Mouse (Mus musculus): Measurements from ENCODE around the gene Mgst2. TPM values are rescaled to one million over a fixed set of nuclear protein-coding genes. Genes with fewer than 3 reads are reported as not detected.

Gene Mgst2
- polyA plus RNA-seq, 2 experiments, result 2.8 to 19.0 TPM

GRCm38 (mm10) chr3:51708375-51708745 lies 48.2 kb downstream of the Mgst2 start:
- Histone ChIP-seq H3K27me3 (ENCODE audit: control insufficient read depth, insufficient read depth, low read length) (no peaks in the 10 kb centered on the region; the same call in 1 of the 2 replicates), H3K9me3 (ENCODE audit: control insufficient read depth, low read length) (no peaks in the 10 kb centered on the region), H3K4me2 (ENCODE audit: low read depth) (no peak overlapping the region; the same call in 1 of the 2 replicates), H3K4me1 (replicated peaks; ENCODE audit: control insufficient read depth in 2 of 2, insufficient read depth in 2 of 2, low read length in 1 of 2) (peaks cover 14 to 32% of the 10 kb centered on the region in 2 experiments), H3K9ac (replicated peaks) (no peak overlapping the region), H3K4me3 (ENCODE audit: insufficient read depth in 1 of 2, low read depth in 2 of 2, low read length in 2 of 2) (no peak overlapping the region), H3K27ac (no peak overlapping the region), H3K36me3 (replicated peaks; ENCODE audit: control insufficient read depth, insufficient read depth, low read depth) (no peaks in the 10 kb centered on the region)
- 74% methylated on average over 1 of the region's 1 CpGs for WGBS (ENCODE audit: insufficient replicate concordance)
- no peak for TF ChIP-seq CTCF (IDR thresholded peaks at IDR 0.05; ENCODE audit: low read depth)
- DNase-seq (ENCODE audit: low read depth in 3 of 3, low spot score in 3 of 3), result no peak
- ATAC-seq (ENCODE audit: insufficient read depth), result no peak

DNA sequence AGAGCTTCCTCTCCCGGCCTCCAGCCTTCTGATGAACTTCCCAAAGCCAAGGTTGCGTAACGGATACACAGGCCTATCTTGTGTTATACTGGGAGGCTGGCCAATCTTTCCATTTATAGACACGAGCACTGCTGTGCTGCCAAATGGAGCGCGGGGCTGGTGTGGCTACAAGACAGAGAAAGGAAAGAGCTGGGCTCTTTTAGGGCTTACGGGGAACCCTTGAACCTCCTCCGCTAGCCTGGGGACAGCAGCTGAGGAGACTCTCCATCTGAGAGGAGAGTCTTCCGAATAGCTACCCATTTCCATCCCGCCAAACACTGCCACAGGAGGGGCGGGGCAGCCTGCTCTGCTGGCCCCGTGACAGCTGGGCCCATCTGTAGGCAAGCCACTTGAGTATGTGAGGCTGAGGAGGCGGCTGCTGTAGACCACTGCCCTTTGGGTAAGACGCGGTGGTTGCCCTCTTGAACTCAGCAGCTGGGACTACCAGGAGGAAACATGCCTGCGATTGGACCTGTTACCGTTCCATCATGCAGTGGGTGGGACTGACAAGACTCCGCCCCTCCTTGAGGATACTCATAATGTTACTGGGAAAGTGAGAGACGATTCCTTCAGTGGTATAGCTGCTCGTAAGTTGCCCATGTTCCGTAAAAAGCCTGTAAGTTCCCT lies 48.7 kb downstream of the Mgst2 start:
- Histone ChIP-seq H3K4me3 (ENCODE audit: insufficient read depth in 1 of 2, low read depth in 2 of 2, low read length in 2 of 2) (peak overlapping the region; percentile 15 to 32; a peak in 2 of 4 replicates), H3K4me2 (ENCODE audit: low read depth) (peak overlapping the region; percentile 51), H3K9ac (replicated peaks) (no peak overlapping the region; the same call in 1 of the 2 replicates), H3K27me3 (ENCODE audit: control insufficient read depth, insufficient read depth, low read length) (no peaks in the 10 kb centered on the region; the same call in 1 of the 2 replicates), H3K27ac (peak overlapping the region; percentile 10; the same call in 1 of the 2 replicates), H3K36me3 (replicated peaks; ENCODE audit: control insufficient read depth, insufficient read depth, low read depth) (no peaks in the 10 kb centered on the region), H3K4me1 (replicated peaks; ENCODE audit: control insufficient read depth in 2 of 2, insufficient read depth in 2 of 2, low read length in 1 of 2) (peaks cover 16 to 37% of the 10 kb centered on the region in 2 experiments), H3K9me3 (ENCODE audit: control insufficient read depth, low read length) (no peaks in the 10 kb centered on the region)
- TF ChIP-seq CTCF (IDR thresholded peaks at IDR 0.05; ENCODE audit: low read depth), result no peak
- TF ChIP-seq EP300 (IDR thresholded peaks at IDR 0.05; ENCODE audit: low read depth), result no peak
- ATAC-seq (ENCODE audit: insufficient read depth) (peak; percentile 66), DNase-seq (ENCODE audit: low read depth in 3 of 3, low spot score in 3 of 3) (peak in 2 of 3 experiments; percentile 45 to 54)
- WGBS (ENCODE audit: insufficient replicate concordance), result 59% methylated on average over 21 of the region's 21 CpGs

GRCm38 (mm10) chr3:51712382-51712781 lies 52.2 kb downstream of the Mgst2 start:
- Histone ChIP-seq H3K9ac (replicated peaks) (peak overlapping the region; percentile 7; the same call in 1 of the 2 replicates), H3K27me3 (ENCODE audit: control insufficient read depth, insufficient read depth, low read length) (no peaks in the 10 kb centered on the region), H3K36me3 (replicated peaks; ENCODE audit: control insufficient read depth, insufficient read depth, low read depth) (no peaks in the 10 kb centered on the region), H3K4me2 (ENCODE audit: low read depth) (peak overlapping the region; percentile 50), H3K9me3 (ENCODE audit: control insufficient read depth, low read length) (no peaks in the 10 kb centered on the region), H3K4me1 (replicated peaks; ENCODE audit: control insufficient read depth in 2 of 2, insufficient read depth in 2 of 2, low read length in 1 of 2) (peaks cover 16 to 45% of the 10 kb centered on the region in 2 experiments), H3K27ac (peak overlapping the region; percentile 38), H3K4me3 (ENCODE audit: insufficient read depth in 1 of 2, low read depth in 2 of 2, low read length in 2 of 2) (no peak overlapping the region)
- TF ChIP-seq CTCF (IDR thresholded peaks at IDR 0.05; ENCODE audit: low read depth) (no peak), EP300 (IDR thresholded peaks at IDR 0.05; ENCODE audit: low read depth) (peak; percentile 81)
- DNase-seq (ENCODE audit: low read depth in 3 of 3, low spot score in 3 of 3), result peak; percentile 45 to 60 (median 49)
- ATAC-seq (ENCODE audit: insufficient read depth), result peak; percentile 60; the same call in 1 of the 2 replicates
- 9% methylated on average over 3 of the region's 3 CpGs for WGBS (ENCODE audit: insufficient replicate concordance)

GRCm38 (mm10) chr3:51713233-51713632 lies 53.1 kb downstream of the Mgst2 start:
- TF ChIP-seq EP300 (IDR thresholded peaks at IDR 0.05; ENCODE audit: low read depth) (no peak), CTCF (IDR thresholded peaks at IDR 0.05; ENCODE audit: low read depth) (no peak)
- no peak overlapping the region for H3K9ac ChIP-seq (replicated peaks)
- WGBS (ENCODE audit: insufficient replicate concordance), result 47% methylated on average over 8 of the region's 8 CpGs
- H3K27ac ChIP-seq, result no peak overlapping the region; the same call in 1 of the 2 replicates
- 0 out of 2 replicates have a peak overlapping the region, but pooled peaks have one; percentile 50 for H3K4me2 ChIP-seq (ENCODE audit: low read depth)
- ATAC-seq (ENCODE audit: insufficient read depth) (no peak), DNase-seq (ENCODE audit: low read depth in 3 of 3, low spot score in 3 of 3) (no peak)
- peaks cover 16 to 46% of the 10 kb centered on the region in 2 experiments for H3K4me1 ChIP-seq (replicated peaks; ENCODE audit: control insufficient read depth in 2 of 2, insufficient read depth in 2 of 2, low read length in 1 of 2)
- no peaks in the 10 kb centered on the region for H3K36me3 ChIP-seq (replicated peaks; ENCODE audit: control insufficient read depth, insufficient read depth, low read depth)
- no peaks in the 10 kb centered on the region for H3K9me3 ChIP-seq (ENCODE audit: control insufficient read depth, low read length)
- H3K27me3 ChIP-seq (ENCODE audit: control insufficient read depth, insufficient read depth, low read length), result no peaks in the 10 kb centered on the region
- no peak overlapping the region for H3K4me3 ChIP-seq (ENCODE audit: insufficient read depth in 1 of 2, low read depth in 2 of 2, low read length in 2 of 2)

DNA sequence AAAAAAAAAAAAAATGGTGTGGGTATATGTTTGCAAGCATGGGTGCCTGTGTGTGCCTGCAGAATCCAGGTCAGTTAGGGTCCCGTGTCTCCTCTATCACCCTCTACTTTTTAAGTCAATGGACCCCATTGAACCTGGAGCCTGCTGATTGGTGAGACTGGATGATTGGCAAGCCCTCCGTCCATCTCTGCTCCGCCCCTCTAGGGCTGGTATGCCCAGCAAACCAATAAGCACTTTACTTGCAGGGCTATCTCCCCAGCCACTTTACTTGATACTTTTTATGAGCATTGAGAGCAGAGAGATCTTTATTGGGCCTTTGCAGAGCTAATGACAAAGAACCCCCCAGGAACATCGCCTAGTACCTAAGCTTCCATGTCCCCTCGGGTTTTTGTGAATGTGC lies 54.3 kb downstream of the Mgst2 start:
- ATAC-seq (ENCODE audit: insufficient read depth) (peak; percentile 31; the same call in 1 of the 2 replicates), DNase-seq (ENCODE audit: low read depth in 3 of 3, low spot score in 3 of 3) (no peak)
- no peaks in the 10 kb centered on the region for H3K36me3 ChIP-seq (replicated peaks; ENCODE audit: control insufficient read depth, insufficient read depth, low read depth)
- 64% methylated on average over 5 of the region's 5 CpGs for WGBS (ENCODE audit: insufficient replicate concordance)
- no peak overlapping the region for H3K27ac ChIP-seq
- peaks cover 16 to 35% of the 10 kb centered on the region in 2 experiments for H3K4me1 ChIP-seq (replicated peaks; ENCODE audit: control insufficient read depth in 2 of 2, insufficient read depth in 2 of 2, low read length in 1 of 2)
- no peak for TF ChIP-seq EP300 (IDR thresholded peaks at IDR 0.05; ENCODE audit: low read depth)
- no peak for TF ChIP-seq CTCF (IDR thresholded peaks at IDR 0.05; ENCODE audit: low read depth)
- no peak overlapping the region for H3K4me3 ChIP-seq (ENCODE audit: insufficient read depth in 1 of 2, low read depth in 2 of 2, low read length in 2 of 2)
- no peak overlapping the region for H3K4me2 ChIP-seq (ENCODE audit: low read depth)
- H3K9ac ChIP-seq (replicated peaks), result no peak overlapping the region
- no peaks in the 10 kb centered on the region for H3K27me3 ChIP-seq (ENCODE audit: control insufficient read depth, insufficient read depth, low read length)
- no peaks in the 10 kb centered on the region for H3K9me3 ChIP-seq (ENCODE audit: control insufficient read depth, low read length)

All from liver, embryonic 14.5 days (tissue).